Mouse (Mus musculus): Measurements from ENCODE around the gene Plod3. TPM values are rescaled to one million over a fixed set of nuclear protein-coding genes. Genes with fewer than 3 reads are reported as not detected.

The Plod3 gene
- total and polyA plus RNA-seq, 3 experiments: 56.0 to 62.8 TPM; not detected in 1

DNA sequence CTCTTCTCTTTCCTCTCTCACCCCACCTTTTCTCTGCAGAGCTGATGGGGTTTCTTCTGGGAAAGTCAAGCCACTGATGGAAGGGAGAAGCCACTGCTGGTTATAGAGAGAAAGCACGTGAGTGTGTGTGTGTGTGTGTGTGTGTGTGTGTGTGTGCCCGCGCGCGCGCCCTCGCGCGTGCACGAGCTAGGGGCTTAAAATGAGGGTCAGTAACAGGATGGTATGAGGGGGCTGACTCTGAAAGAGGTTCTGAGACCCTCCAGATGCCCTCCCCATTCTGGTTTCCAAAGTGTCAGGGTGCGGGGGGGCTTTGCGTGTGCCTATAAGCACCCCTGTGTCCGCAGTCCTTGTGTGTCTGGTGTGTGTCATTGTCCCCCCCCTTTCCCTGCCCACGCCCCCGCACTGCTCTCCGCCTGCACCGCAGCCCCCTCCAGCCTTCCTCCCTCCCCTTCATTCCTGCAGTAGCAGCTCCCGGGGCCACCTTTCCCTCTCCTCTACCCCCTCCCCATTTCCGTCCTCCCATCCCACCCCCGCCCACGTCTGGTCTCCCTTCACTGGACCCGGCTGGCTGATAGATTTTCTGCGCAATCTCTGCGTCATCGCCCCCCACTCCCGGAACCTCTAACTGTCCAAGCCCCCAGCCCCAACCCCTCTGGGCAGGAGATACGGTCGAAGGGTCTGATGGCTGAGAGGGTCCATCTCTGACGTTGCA, 41.9 kb downstream of the Plod3 start:
- Histone ChIP-seq H3K27me3 (ENCODE audit: control insufficient read depth in 1 of 2, insufficient read depth in 2 of 2, low read length in 2 of 2) (peaks cover 0 to 3% of the 10 kb centered on the region in 2 experiments; a peak in 2 of 4 replicates), H3K27ac (ENCODE audit: control insufficient read depth, low read depth, low read length) (no peak overlapping the region), H3K9me3 (replicated peaks; ENCODE audit: insufficient read depth, low read length) (no peaks in the 10 kb centered on the region), H3K36me3 (ENCODE audit: control insufficient read depth in 1 of 2, insufficient read depth in 2 of 2, low read length in 2 of 2) (peaks cover 0 to 6% of the 10 kb centered on the region in 2 experiments; a peak in 2 of 4 replicates), H3K4me1 (ENCODE audit: control insufficient read depth in 1 of 2, insufficient read depth in 2 of 2, low read length in 2 of 2) (peaks cover 3 to 13% of the 10 kb centered on the region in 2 experiments; a peak in 2 of 4 replicates), H3K9ac (ENCODE audit: control insufficient read depth, low read depth, low read length, poor library complexity, severe bottlenecking) (no peak overlapping the region), H3K79me2 (ENCODE audit: control insufficient read depth, insufficient read depth, low read length, poor library complexity) (no peaks in the 10 kb centered on the region; the same call in 1 of the 2 replicates), H3K4me3 (ENCODE audit: control insufficient read depth in 1 of 2, insufficient read depth in 1 of 2, low read depth in 2 of 2, low read length in 2 of 2) (no peak overlapping the region)
- no peak for DNase-seq (ENCODE audit: low read depth, low spot score)
- no peak for TF ChIP-seq GATA1 (IDR thresholded peaks at IDR 0.05; ENCODE audit: low read depth, low read length)
- no peak for TF ChIP-seq USF2 (IDR thresholded peaks at IDR 0.05; ENCODE audit: borderline replicate concordance in 1 of 2, insufficient read depth in 1 of 2, low read depth in 1 of 2, low read length in 2 of 2)
- no peak for TF ChIP-seq ZKSCAN1 (IDR thresholded peaks at IDR 0.05; ENCODE audit: low read depth, low read length)
- TF ChIP-seq GABPA (IDR thresholded peaks at IDR 0.05; ENCODE audit: low read depth, low read length): no peak
- TF ChIP-seq MEF2A (IDR thresholded peaks at IDR 0.05; ENCODE audit: extremely low read depth, insufficient replicate concordance, low read depth, low read length, poor library complexity, severe bottlenecking): no peak
- TF ChIP-seq TBP (IDR thresholded peaks at IDR 0.05; ENCODE audit: low read depth, low read length): no peak
- TF ChIP-seq ZNF384 (IDR thresholded peaks at IDR 0.05; ENCODE audit: low read depth, low read length): no peak
- no peak for TF ChIP-seq POLR2AphosphoS5 (IDR thresholded peaks at IDR 0.05; ENCODE audit: borderline replicate concordance, low read depth, low read length)
- no peak for TF ChIP-seq RAD21 (IDR thresholded peaks at IDR 0.05; ENCODE audit: low read depth, low read length)
- TF ChIP-seq JUND (IDR thresholded peaks at IDR 0.05; ENCODE audit: low read depth, low read length): no peak

DNA sequence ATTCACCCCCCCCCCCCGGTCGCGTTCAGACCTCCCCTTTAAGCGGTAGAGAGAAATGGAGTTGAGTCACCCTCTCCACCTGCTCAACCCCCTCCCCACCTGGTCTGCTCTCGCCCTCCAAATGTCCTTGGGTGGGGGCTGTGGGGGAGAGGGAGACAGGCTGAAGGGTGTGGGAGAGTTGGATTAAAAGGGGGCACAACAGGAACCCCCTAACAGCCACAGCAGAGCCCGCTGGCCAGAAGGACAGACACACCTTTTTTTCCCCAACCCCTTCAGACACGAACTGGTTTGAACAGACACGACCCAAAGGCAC, 42.4 kb downstream of the Plod3 start:
- no peak for DNase-seq (ENCODE audit: low read depth, low spot score)
- H3K79me2 ChIP-seq (ENCODE audit: control insufficient read depth, insufficient read depth, low read length, poor library complexity): no peaks in the 10 kb centered on the region; the same call in 1 of the 2 replicates
- H3K9me3 ChIP-seq (replicated peaks; ENCODE audit: insufficient read depth, low read length): no peaks in the 10 kb centered on the region
- peaks cover 0 to 6% of the 10 kb centered on the region in 2 experiments; a peak in 2 of 4 replicates for H3K36me3 ChIP-seq (ENCODE audit: control insufficient read depth in 1 of 2, insufficient read depth in 2 of 2, low read length in 2 of 2)
- peak overlapping the region in 1 of 2 experiments; percentile 46; a peak in 1 of 4 replicates for H3K4me3 ChIP-seq (ENCODE audit: control insufficient read depth in 1 of 2, insufficient read depth in 1 of 2, low read depth in 2 of 2, low read length in 2 of 2)
- TF ChIP-seq CHD2 (IDR thresholded peaks at IDR 0.05; ENCODE audit: low read length): no peak
- TF ChIP-seq MYB (IDR thresholded peaks at IDR 0.05; ENCODE audit: low read depth, low read length): no peak
- TF ChIP-seq NELFE (IDR thresholded peaks at IDR 0.05; ENCODE audit: low read depth, low read length): no peak
- no peak for TF ChIP-seq MAFK (IDR thresholded peaks at IDR 0.05; ENCODE audit: borderline replicate concordance, low read depth, low read length)
- TF ChIP-seq USF2 (IDR thresholded peaks at IDR 0.05; ENCODE audit: borderline replicate concordance in 1 of 2, insufficient read depth in 1 of 2, low read depth in 1 of 2, low read length in 2 of 2): no peak
- no peak for TF ChIP-seq TAL1 (IDR thresholded peaks at IDR 0.05; ENCODE audit: low read length)
- no peak for TF ChIP-seq POLR2AphosphoS5 (IDR thresholded peaks at IDR 0.05; ENCODE audit: borderline replicate concordance, low read depth, low read length)
- TF ChIP-seq JUND (IDR thresholded peaks at IDR 0.05; ENCODE audit: low read depth, low read length): no peak
- no peak for TF ChIP-seq GABPA (IDR thresholded peaks at IDR 0.05; ENCODE audit: low read depth, low read length)
- TF ChIP-seq ZNF384 (IDR thresholded peaks at IDR 0.05; ENCODE audit: low read depth, low read length): no peak
- no peak for TF ChIP-seq MAX (IDR thresholded peaks at IDR 0.05; ENCODE audit: low read length)
- no peak for TF ChIP-seq EP300 (IDR thresholded peaks at IDR 0.05; ENCODE audit: low read depth in 1 of 2, low read length in 2 of 2)
- no peak for TF ChIP-seq BHLHE40 (IDR thresholded peaks at IDR 0.05; ENCODE audit: borderline replicate concordance, low read depth, low read length)
- no peak for TF ChIP-seq SMC3 (IDR thresholded peaks at IDR 0.05; ENCODE audit: low read depth, low read length)
- TF ChIP-seq ETS1 (IDR thresholded peaks at IDR 0.05; ENCODE audit: low read depth, low read length): no peak
- TF ChIP-seq MYC (IDR thresholded peaks at IDR 0.05; ENCODE audit: low read depth, low read length): no peak
- no peak for TF ChIP-seq USF1 (IDR thresholded peaks at IDR 0.05; ENCODE audit: low read depth, low read length)
- no peak for TF ChIP-seq KAT2A (conservative IDR thresholded peaks at IDR 0.05; ENCODE audit: low read depth, low read length)
- TF ChIP-seq ZKSCAN1 (IDR thresholded peaks at IDR 0.05; ENCODE audit: low read depth, low read length): no peak
- no peak for TF ChIP-seq RCOR1 (IDR thresholded peaks at IDR 0.05; ENCODE audit: low read depth, low read length)
- H3K27ac ChIP-seq (ENCODE audit: control insufficient read depth, low read depth, low read length): no peak overlapping the region
- peaks cover 3 to 13% of the 10 kb centered on the region in 2 experiments; a peak in 2 of 4 replicates for H3K4me1 ChIP-seq (ENCODE audit: control insufficient read depth in 1 of 2, insufficient read depth in 2 of 2, low read length in 2 of 2)
- H3K27me3 ChIP-seq (ENCODE audit: control insufficient read depth in 1 of 2, insufficient read depth in 2 of 2, low read length in 2 of 2): peaks cover 0 to 3% of the 10 kb centered on the region in 2 experiments; a peak in 2 of 4 replicates
- H3K9ac ChIP-seq (ENCODE audit: control insufficient read depth, low read depth, low read length, poor library complexity, severe bottlenecking): peak overlapping the region; percentile 5
